Mouse (Mus musculus): Measurements from ENCODE around the gene Cetn4. TPM values are rescaled to one million over a fixed set of nuclear protein-coding genes. Genes with fewer than 3 reads are reported as not detected.

Gene Cetn4
- polyA plus RNA-seq, 1 experiment from 2014 or later, result 2.9 TPM

- H3K9me3 ChIP-seq (replicated peaks), result no peaks in the 10 kb centered on the region
- H3K4me1 ChIP-seq, result no peaks in the 10 kb centered on the region
- no peak overlapping the region for H3K4me3 ChIP-seq
- no peak overlapping the region for H3K9ac ChIP-seq
- no peak overlapping the region for H3K27ac ChIP-seq
- WGBS, result 80% methylated on average over 10 of the region's 10 CpGs
- H3K4me2 ChIP-seq (replicated peaks), result no peak overlapping the region
- no peaks in the 10 kb centered on the region for H3K27me3 ChIP-seq
- no peaks in the 10 kb centered on the region for H3K36me3 ChIP-seq
- no peak for ATAC-seq (ENCODE audit: low FRiP score)
Observed at GRCm38 (mm10) chr3:37259331-37259999, 53.0 kb downstream of the Cetn4 start.

GRCm38 (mm10) chr3:37257776-37258175, 54.7 kb downstream of the Cetn4 start:
- H3K27me3 ChIP-seq, result no peaks in the 10 kb centered on the region
- H3K36me3 ChIP-seq, result no peaks in the 10 kb centered on the region
- H3K27ac ChIP-seq, result no peak overlapping the region
- H3K4me1 ChIP-seq, result no peaks in the 10 kb centered on the region
- H3K9me3 ChIP-seq (replicated peaks), result no peaks in the 10 kb centered on the region
- no peak overlapping the region for H3K4me2 ChIP-seq (replicated peaks)
- no peak overlapping the region for H3K4me3 ChIP-seq
- no peak for ATAC-seq (ENCODE audit: low FRiP score)
- WGBS, result 89% methylated on average over 15 of the region's 15 CpGs
- H3K9ac ChIP-seq, result no peak overlapping the region

Other genes starting within 250 kb of the Cetn4 start
- 0.35 and 0.85 TPM in 2 replicates for gene Adad1, start 249.2 kb downstream of the Cetn4 start, polyA plus RNA-seq (2016; fragmentation: Nextera tagmentation; extraction: Ambion mirVana)
- gene Il2, start 186.7 kb downstream of the Cetn4 start, polyA plus RNA-seq (2016; fragmentation: Nextera tagmentation; extraction: Ambion mirVana), result 0.66 and 0.73 TPM in 2 replicates
- gene Il21, start 80.1 kb downstream of the Cetn4 start, polyA plus RNA-seq (2016; fragmentation: Nextera tagmentation; extraction: Ambion mirVana), result not detected in 2 replicates
- gene Bbs12, start 154 bp downstream of the Cetn4 start, polyA plus RNA-seq (2016; fragmentation: Nextera tagmentation; extraction: Ambion mirVana), result 5.0 and 5.7 TPM in 2 replicates
- 0.91 and 1.0 TPM in 2 replicates for gene Fgf2, start 35.6 kb upstream of the Cetn4 start, polyA plus RNA-seq (2016; fragmentation: Nextera tagmentation; extraction: Ambion mirVana)
- gene Spata5, start 107.2 kb upstream of the Cetn4 start, polyA plus RNA-seq (2016; fragmentation: Nextera tagmentation; extraction: Ambion mirVana), result 31.0 and 35.3 TPM in 2 replicates
- 4.2 and 5.1 TPM in 2 replicates for gene Nudt6, start 107.5 kb upstream of the Cetn4 start, polyA plus RNA-seq (2016; fragmentation: Nextera tagmentation; extraction: Ambion mirVana)